Mouse (Mus musculus): ENCODE measurements at regions not wholly inside any gene's neighbourhood (a gene's known extent, or its start where the extent isn't known, plus 50 kb on each side); places are given as distances from the start of the nearest gene placed in this dataset.
A peak's percentile ranks its signal among the peaks of the same experiment; 100 is the strongest.

- DNase-seq (ENCODE audit: low spot score in 2 of 2) = no peak
- intact Hi-C loops (cut with DNase I) = no loop called here
Observed at GRCm38 (mm10) chr9:31999760-32000159, 86.5 kb upstream of the Barx2 start.

GRCm38 (mm10) chr9:32002924-32003323 is 89.7 kb upstream of the Barx2 start:
- no peak for DNase-seq (ENCODE audit: low spot score in 2 of 2)
- intact Hi-C loops (cut with DNase I) = no loop called here

- intact Hi-C loops (cut with DNase I) = no loop called here
- DNase-seq (ENCODE audit: low spot score in 2 of 2) = peak in 1 of 2 experiments; percentile 22
Observed at GRCm38 (mm10) chr9:32003730-32004129, 90.5 kb upstream of the Barx2 start.

GRCm38 (mm10) chr9:32005348-32005747 is 92.1 kb upstream of the Barx2 start:
- DNase-seq (ENCODE audit: low spot score in 2 of 2) = no peak
- intact Hi-C loops (cut with DNase I) = no loop called here

- intact Hi-C loops (cut with DNase I) = no loop called here
- no peak for DNase-seq (ENCODE audit: low spot score in 2 of 2)
Observed at GRCm38 (mm10) chr9:32006350-32006749, 93.1 kb upstream of the Barx2 start.

- no peak for DNase-seq (ENCODE audit: low spot score in 2 of 2)
- intact Hi-C loops (cut with DNase I) = no loop called here
Observed at GRCm38 (mm10) chr9:32010953-32011770, 97.9 kb upstream of the Barx2 start.

- intact Hi-C loops (cut with DNase I) = no loop called here
- no peak for DNase-seq (ENCODE audit: low spot score in 2 of 2)
Observed at GRCm38 (mm10) chr9:32016286-32016685, 99.7 kb upstream of the Arhgap32 start.

- intact Hi-C loops (cut with DNase I) = no loop called here
- no peak for DNase-seq (ENCODE audit: low spot score in 2 of 2)
Observed at GRCm38 (mm10) chr9:32018020-32018419, 97.9 kb upstream of the Arhgap32 start.

- intact Hi-C loops (cut with DNase I) = no loop called here
- no peak for DNase-seq (ENCODE audit: low spot score in 2 of 2)
Observed at GRCm38 (mm10) chr9:32019786-32020185, 96.2 kb upstream of the Arhgap32 start.

GRCm38 (mm10) chr9:32020942-32021731 is 94.8 kb upstream of the Arhgap32 start:
- intact Hi-C loops (cut with DNase I) = no loop called here
- DNase-seq (ENCODE audit: low spot score in 2 of 2) = no peak

- DNase-seq (ENCODE audit: low spot score in 2 of 2) = no peak
- intact Hi-C loops (cut with DNase I) = no loop called here
Observed at GRCm38 (mm10) chr9:32021755-32022154, 94.2 kb upstream of the Arhgap32 start.

GRCm38 (mm10) chr9:32022996-32023395 is 92.9 kb upstream of the Arhgap32 start:
- intact Hi-C loops (cut with DNase I) = no loop called here
- DNase-seq (ENCODE audit: low spot score in 2 of 2) = no peak

GRCm38 (mm10) chr9:32024767-32025166 is 91.2 kb upstream of the Arhgap32 start:
- intact Hi-C loops (cut with DNase I) = no loop called here
- no peak for DNase-seq (ENCODE audit: low spot score in 2 of 2)

- intact Hi-C loops (cut with DNase I) = no loop called here
- no peak for DNase-seq (ENCODE audit: low spot score in 2 of 2)
Observed at GRCm38 (mm10) chr9:32027962-32028361, 88.0 kb upstream of the Arhgap32 start.

GRCm38 (mm10) chr9:32029001-32029400 is 86.9 kb upstream of the Arhgap32 start:
- intact Hi-C loops (cut with DNase I) = no loop called here
- no peak for DNase-seq (ENCODE audit: low spot score in 2 of 2)

- DNase-seq (ENCODE audit: low spot score in 2 of 2) = no peak
Observed at GRCm38 (mm10) chr9:32029786-32030185, 86.2 kb upstream of the Arhgap32 start.

GRCm38 (mm10) chr9:32030203-32030602 is 85.7 kb upstream of the Arhgap32 start:
- intact Hi-C loops (cut with DNase I) = loop anchor here (5.0 kb wide), 3 partner anchors 43 to 127 kb away; no protein-coding TSS in a partner anchor
- DNase-seq (ENCODE audit: low spot score in 2 of 2) = no peak

More at GRCm38 (mm10) chr9:32029786-32030185, 86.2 kb upstream of the Arhgap32 start:
- intact Hi-C loops (cut with DNase I) = loop anchor here (5.0 kb wide), 3 partner anchors 42 to 128 kb away; no protein-coding TSS in a partner anchor

- DNase-seq (ENCODE audit: low spot score in 2 of 2) = peak; percentile 82 to 87
- intact Hi-C loops (cut with DNase I) = loop anchor here (5.0 kb wide), 3 partner anchors 45 to 125 kb away; no protein-coding TSS in a partner anchor
Observed at GRCm38 (mm10) chr9:32031950-32032453, 83.9 kb upstream of the Arhgap32 start.

GRCm38 (mm10) chr9:32032521-32033185 is 83.3 kb upstream of the Arhgap32 start:
- DNase-seq (ENCODE audit: low spot score in 2 of 2) = peak; percentile 63 to 67
- intact Hi-C loops (cut with DNase I) = loop anchor here (5.0 kb wide), 3 partner anchors 45 to 125 kb away; no protein-coding TSS in a partner anchor

- no peak for DNase-seq (ENCODE audit: low spot score in 2 of 2)
- intact Hi-C loops (cut with DNase I) = loop anchor here (5.0 kb wide), 3 partner anchors 47 to 123 kb away; no protein-coding TSS in a partner anchor
Observed at GRCm38 (mm10) chr9:32033937-32034336, 82.0 kb upstream of the Arhgap32 start.
